Mouse (Mus musculus) lung, postnatal 0 days (tissue): ENCODE measurements around the gene Zscan21. TPM values are rescaled to one million over a fixed set of nuclear protein-coding genes. Genes with fewer than 3 reads are reported as not detected.
A peak's percentile ranks its signal among the peaks of the same experiment; 100 is the strongest.
"Not testable (repeated sequence)": the region's sequence is repeated elsewhere in the genome, so short reads cannot be mapped to it uniquely, and the experiment has no call there.

Source experiments
- ATAC-seq: fragments of 200-750 bp; cut with Nextera tagmentation; 2 replicates; pipeline ENCODE4 v1.8.0; 2017; ENCODE audit warnings: moderate library complexity
- DNase-seq: peaks from one replicate; pipeline ENCODE4 v3.0.0-alpha.2; 2016; ENCODE audit warnings: low spot score
- H3K27ac ChIP-seq: fragments of 300-500 bp; sonication (generic); 2 replicates; pipeline ENCODE4 v1.5.1; 2014; ENCODE audit warnings: antibody characterized with exemption, mild to moderate bottlenecking, low read length, mixed read lengths
- H3K27me3 ChIP-seq: fragments of 300-500 bp; sonication (generic); replicated peaks from 2 replicates; pipeline ENCODE4 v1.6.1; 2014; ENCODE audit warnings: low read length, mixed read lengths; ENCODE audit not compliant: insufficient read depth
- H3K36me3 ChIP-seq: fragments of 300-500 bp; sonication (generic); 2 replicates; pipeline ENCODE4 v1.6.1; 2014; ENCODE audit warnings: low read length, mixed read lengths; ENCODE audit not compliant: insufficient read depth
- H3K4me1 ChIP-seq: fragments of 300-500 bp; sonication (generic); 2 replicates; pipeline ENCODE4 v1.6.1; 2014; ENCODE audit warnings: antibody characterized with exemption, low read depth, low read length, mixed read lengths; ENCODE audit not compliant: insufficient read depth
- H3K4me2 ChIP-seq: fragments of 300-500 bp; sonication (generic); replicated peaks from 2 replicates; pipeline ENCODE4 v1.6.1; 2014; ENCODE audit warnings: low read depth, mild to moderate bottlenecking, low read length, moderate library complexity, mixed read lengths
- H3K4me3 ChIP-seq: fragments of 300-500 bp; sonication (generic); 2 replicates; pipeline ENCODE4 v1.5.1; 2014; ENCODE audit warnings: low read depth, low read length
- H3K9ac ChIP-seq: fragments of 300-500 bp; sonication (generic); replicated peaks from 2 replicates; pipeline ENCODE4 v1.6.1; 2014; ENCODE audit warnings: low read depth, mild to moderate bottlenecking
- H3K9me3 ChIP-seq: fragments of 300-500 bp; sonication (generic); 2 replicates; pipeline ENCODE4 v1.6.1; 2016; ENCODE audit warnings: low read length, mixed read lengths
- CTCF ChIP-seq: IDR thresholded peaks from 2 replicates; pipeline ENCODE4 v1.5.1; 2016; ENCODE audit warnings: antibody characterized with exemption, mild to moderate bottlenecking
- EP300 ChIP-seq: IDR thresholded peaks from 2 replicates; pipeline ENCODE4 v1.6.1; 2016; ENCODE audit warnings: antibody characterized with exemption, mild to moderate bottlenecking, control low read depth
- WGBS: fragments of 180-500 bp; shearing (Covaris S2); extraction: QIAGEN DNeasy Blood & Tissue Kit; methylation state at CpG from one replicate; pipeline ENCODE4 v1.1.7; 2014; 5-methylcytosine and 5-hydroxymethylcytosine counted together
- polyA plus RNA-seq: library from polyadenylated mRNA; unstranded; fragments of >200 nt; fragmentation: Nextera tagmentation; extraction: Ambion mirVana; gene quantifications from 2 replicates; pipeline ENCODE4 v1.2.1, GENCODE M21; 2015

Zscan21 gene
- polyA plus RNA-seq, 1 experiment from 2014 or later = 35.1 TPM

DNA sequence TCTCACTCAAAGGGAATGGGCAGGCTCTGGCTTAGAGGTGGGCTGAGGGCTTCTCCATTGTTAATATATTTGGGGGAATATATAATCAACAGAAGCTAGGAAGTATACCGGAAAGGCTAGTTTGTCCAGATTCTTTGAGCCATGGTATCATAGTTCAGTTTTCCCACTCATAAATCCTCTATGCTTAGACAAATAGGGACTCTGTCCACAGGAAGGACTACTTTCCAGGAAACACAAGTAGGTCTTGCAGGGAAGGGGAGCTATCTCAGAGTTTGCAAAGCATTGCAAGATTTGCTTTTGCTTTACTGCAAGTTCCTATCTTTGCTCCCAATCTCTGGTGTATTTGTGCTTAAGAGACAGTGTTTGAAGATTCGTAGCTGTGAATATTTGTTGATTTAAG, 11.7 kb upstream of the Zscan21 start:
- no peak overlapping the region for H3K4me3 ChIP-seq
- H3K9me3 ChIP-seq = no peaks in the 10 kb centered on the region
- H3K9ac ChIP-seq = no peak overlapping the region
- peak; percentile 14 for DNase-seq
- no peak overlapping the region for H3K4me2 ChIP-seq
- H3K36me3 ChIP-seq = peaks cover 30% of the 10 kb centered on the region; the same call in 1 of the 2 replicates
- no peak for ATAC-seq
- no peak for TF ChIP-seq CTCF
- no peak for TF ChIP-seq EP300
- no peaks in the 10 kb centered on the region for H3K27me3 ChIP-seq
- no peak overlapping the region for H3K27ac ChIP-seq
- no peaks in the 10 kb centered on the region for H3K4me1 ChIP-seq
- 54% methylated on average over 2 of the region's 2 CpGs for WGBS

DNA sequence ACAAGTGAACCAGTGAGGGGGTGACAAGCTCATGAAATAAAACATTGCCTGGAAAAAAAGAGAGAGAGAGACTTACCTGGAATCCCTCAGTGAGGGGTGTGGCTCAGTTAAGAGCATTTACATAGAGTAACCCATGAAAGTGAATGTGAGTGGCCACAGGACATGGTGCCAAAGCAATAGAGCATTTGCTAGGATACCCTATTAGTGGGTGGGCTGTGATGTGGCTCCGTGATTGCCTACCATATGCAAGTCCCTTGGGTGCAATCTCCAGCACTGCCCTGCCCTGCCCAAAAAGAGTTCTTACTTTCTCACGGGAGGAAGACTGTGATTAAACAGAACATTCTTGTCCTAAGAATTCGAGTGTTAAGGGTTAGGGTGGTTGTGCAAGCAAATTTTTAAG, 9.6 kb upstream of the Zscan21 start:
- no peak for ATAC-seq

DNA sequence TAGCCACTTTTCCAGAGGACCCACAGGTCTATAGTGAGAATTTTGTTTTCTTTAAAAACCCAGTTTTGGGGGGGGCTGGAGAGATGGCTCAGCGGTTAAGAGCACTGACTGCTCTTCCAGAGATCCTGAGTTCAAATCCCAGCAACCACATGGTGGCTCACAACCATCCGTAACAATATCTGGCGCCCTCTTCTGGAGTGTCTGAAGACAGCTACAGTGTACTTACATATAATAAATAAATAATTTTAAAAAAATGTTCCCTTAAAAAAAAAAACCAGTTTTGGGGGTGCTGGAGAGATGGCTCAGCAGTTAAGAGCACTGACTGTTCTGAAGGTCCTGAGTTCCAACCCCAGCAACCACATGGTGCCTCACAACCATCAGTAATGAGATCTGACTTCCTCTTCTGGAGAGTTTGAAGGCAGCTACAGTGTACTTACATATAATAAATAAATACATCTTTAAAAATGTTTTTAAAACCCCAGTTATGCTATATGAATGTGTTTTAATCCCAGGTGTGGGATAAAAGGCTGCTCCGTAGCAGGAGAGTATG, 6.8 kb upstream of the Zscan21 start:
- ATAC-seq, DNase-seq, H3K27me3 ChIP-seq, H3K27ac ChIP-seq, H3K9me3 ChIP-seq, H3K4me2 ChIP-seq, H3K4me3 ChIP-seq, H3K9ac ChIP-seq, H3K36me3 ChIP-seq, H3K4me1 ChIP-seq: not testable (repeated sequence)
- 61% methylated on average over 4 of the region's 4 CpGs for WGBS

More for the DNA sequence above, 9.6 kb upstream of the Zscan21 start:
- Histone ChIP-seq H3K9ac (no peak overlapping the region), H3K4me2 (no peak overlapping the region), H3K9me3 (no peaks in the 10 kb centered on the region), H3K36me3 (peaks cover 12% of the 10 kb centered on the region; the same call in 1 of the 2 replicates), H3K27me3 (no peaks in the 10 kb centered on the region), H3K27ac (no peak overlapping the region), H3K4me1 (no peaks in the 10 kb centered on the region), H3K4me3 (no peak overlapping the region)
- WGBS = 52% methylated on average over 3 of the region's 3 CpGs
- DNase-seq = no peak
- TF ChIP-seq EP300 (no peak), CTCF (no peak)

DNA sequence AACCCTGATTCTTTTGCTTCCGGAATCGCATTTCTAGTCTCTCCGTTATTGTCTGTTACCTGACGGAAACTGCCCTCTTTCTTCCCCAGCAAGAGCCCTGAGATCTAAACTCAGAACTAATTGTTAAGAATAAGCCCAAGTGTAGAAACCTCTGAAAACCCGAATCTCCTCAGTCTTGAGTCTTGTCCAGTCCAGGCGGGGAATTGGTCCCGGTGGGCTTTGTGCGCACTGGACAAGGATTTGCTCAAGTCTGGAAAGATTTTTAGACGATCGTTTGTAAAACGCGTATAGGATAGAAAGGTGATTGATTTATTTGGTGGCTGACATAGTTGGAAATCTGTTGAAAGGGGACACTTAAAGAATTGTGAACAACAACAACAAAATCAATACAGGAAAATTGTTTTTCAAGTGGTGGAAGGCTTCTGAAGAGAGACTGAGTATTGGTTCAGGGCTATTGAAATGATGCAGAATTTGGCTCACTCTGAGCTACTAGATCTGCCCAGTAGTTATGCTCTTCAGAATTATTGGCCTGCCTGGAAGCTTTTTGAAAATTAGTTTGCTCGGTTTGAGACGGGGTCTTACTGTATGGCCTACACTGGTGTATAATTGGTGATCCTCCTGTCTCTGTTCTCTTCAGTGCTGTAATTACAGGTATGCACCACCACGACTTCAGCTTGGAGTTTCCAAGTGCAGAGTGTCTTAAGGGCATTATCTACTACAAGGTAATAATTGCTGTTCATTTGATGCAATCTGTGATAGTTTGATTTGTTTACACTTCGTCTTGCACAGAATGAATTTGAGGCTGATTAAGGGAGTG, 704 bp downstream of the Zscan21 start:
- TF ChIP-seq EP300 = no peak
- no peak for TF ChIP-seq CTCF
- DNase-seq (peak; percentile 45), ATAC-seq (no peak; the same call in 1 of the 2 replicates)
- Histone ChIP-seq H3K36me3 (no peaks in the 10 kb centered on the region), H3K4me2 (peak overlapping the region; percentile 69), H3K9ac (peak overlapping the region; percentile 81), H3K9me3 (no peaks in the 10 kb centered on the region), H3K4me1 (peaks cover 3% of the 10 kb centered on the region; the same call in 1 of the 2 replicates), H3K27me3 (no peaks in the 10 kb centered on the region), H3K4me3 (peak overlapping the region; percentile 67), H3K27ac (peak overlapping the region; percentile 95)
- WGBS = 4% methylated on average over 16 of the region's 16 CpGs

DNA sequence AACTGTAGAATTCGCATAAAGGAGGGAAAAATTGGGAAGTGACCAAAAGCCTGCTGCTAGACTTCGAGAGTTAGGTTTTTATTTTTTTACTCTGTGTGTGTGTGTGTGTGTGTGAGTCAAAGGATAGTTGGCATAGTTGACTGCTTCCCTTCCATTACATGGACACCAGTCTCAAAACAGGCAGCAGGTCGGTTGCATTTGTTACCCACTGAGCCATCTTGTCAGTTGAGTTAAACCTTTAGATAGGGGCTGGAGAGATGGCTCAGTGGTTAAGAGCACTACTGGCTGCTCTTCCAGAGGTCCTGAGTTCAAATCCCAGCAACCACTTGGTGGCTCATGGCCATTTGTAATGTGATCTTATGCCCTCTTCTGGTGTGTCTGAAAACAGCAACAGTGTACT, 1.3 kb downstream of the Zscan21 start:
- peak overlapping the region; percentile 67 for H3K4me3 ChIP-seq
- H3K36me3 ChIP-seq = no peaks in the 10 kb centered on the region; the same call in 1 of the 2 replicates
- peak overlapping the region; percentile 95; the same call in 1 of the 2 replicates for H3K27ac ChIP-seq
- ATAC-seq = no peak
- H3K4me1 ChIP-seq = peaks cover 3% of the 10 kb centered on the region; the same call in 1 of the 2 replicates
- DNase-seq = no peak
- WGBS = 56% methylated on average over 3 of the region's 3 CpGs
- H3K9ac ChIP-seq = peak overlapping the region; percentile 81; the same call in 1 of the 2 replicates
- TF ChIP-seq EP300 = no peak
- no peak for TF ChIP-seq CTCF
- H3K27me3 ChIP-seq = no peaks in the 10 kb centered on the region
- peak overlapping the region; percentile 69 for H3K4me2 ChIP-seq
- H3K9me3 ChIP-seq = no peaks in the 10 kb centered on the region

DNA sequence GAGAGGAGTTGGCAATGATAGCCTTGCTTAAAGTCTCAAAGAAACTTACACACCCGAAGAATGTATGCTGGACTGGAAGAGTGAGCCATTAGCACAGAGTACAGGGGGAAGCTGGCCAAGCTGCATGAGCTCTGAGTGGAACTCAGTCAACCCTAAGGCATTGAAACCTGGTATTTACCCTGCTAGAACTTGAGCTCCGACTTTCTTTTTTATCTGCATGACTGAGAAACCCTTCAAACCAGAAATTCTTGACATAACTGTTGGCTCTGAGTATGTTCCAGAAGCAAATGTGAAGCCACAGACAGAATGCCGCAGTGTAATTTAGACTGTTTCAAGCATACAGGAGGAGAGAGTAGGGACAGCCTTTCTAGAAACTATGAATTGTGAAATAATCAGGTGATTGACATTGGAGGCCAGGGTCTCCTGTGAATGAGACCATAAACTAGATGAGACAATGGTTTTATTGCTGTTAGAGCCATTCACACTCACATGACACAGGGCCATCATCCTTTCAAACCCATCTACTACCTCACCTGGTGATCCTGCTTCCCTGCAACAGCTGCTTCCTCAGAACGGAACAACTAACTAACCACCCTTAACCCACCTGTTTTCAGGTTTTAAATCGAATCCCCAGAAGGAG, 15.8 kb downstream of the Zscan21 start:
- WGBS = 76% methylated on average over 5 of the region's 5 CpGs
- Histone ChIP-seq H3K9ac (no peak overlapping the region), H3K9me3 (no peaks in the 10 kb centered on the region), H3K27ac (peak overlapping the region; percentile 32; the same call in 1 of the 2 replicates), H3K4me3 (no peak overlapping the region), H3K36me3 (peaks cover 35% of the 10 kb centered on the region), H3K4me2 (no peak overlapping the region), H3K4me1 (no peaks in the 10 kb centered on the region), H3K27me3 (no peaks in the 10 kb centered on the region)
- peak; percentile 87 for ATAC-seq
- peak; percentile 46 for DNase-seq
- TF ChIP-seq EP300 (peak; percentile 68), CTCF (no peak)
